Mouse (Mus musculus) lung, embryonic 16.5 days (tissue): Measurements from ENCODE around the gene Pafah1b3. TPM values are rescaled to one million over a fixed set of nuclear protein-coding genes. Genes with fewer than 3 reads are reported as not detected.

Experiments used
- polyA plus RNA-seq: library from polyadenylated mRNA; unstranded; fragments of >200 nt; fragmentation: Nextera tagmentation; extraction: Ambion mirVana; gene quantifications from 2 replicates; pipeline ENCODE4 v1.2.1, GENCODE M21; 2015

Pafah1b3 gene
- polyA plus RNA-seq, 1 experiment from 2014 or later: 170 TPM

Other genes starting within 250 kb of the Pafah1b3 start
- gene Grik5, start 225.6 kb downstream of the Pafah1b3 start, polyA plus RNA-seq: 3.5 and 3.6 TPM in 2 replicates
- 28.9 and 30.5 TPM in 2 replicates for gene Zfp574, start 225.4 kb downstream of the Pafah1b3 start, polyA plus RNA-seq
- 0.58 TPM in 2 replicates for gene Pou2f2, start 118.3 kb downstream of the Pafah1b3 start, polyA plus RNA-seq
- gene Dedd2, start 77.4 kb downstream of the Pafah1b3 start, polyA plus RNA-seq: 9.0 and 9.5 TPM in 2 replicates
- gene Zfp526, start 76.6 kb downstream of the Pafah1b3 start, polyA plus RNA-seq: 2.3 and 2.5 TPM in 2 replicates
- gene Gsk3a, start 60.1 kb downstream of the Pafah1b3 start, polyA plus RNA-seq: 7.1 and 8.2 TPM in 2 replicates
- 10.5 and 13.6 TPM in 2 replicates for gene Erf, start 47.2 kb downstream of the Pafah1b3 start, polyA plus RNA-seq
- gene Cic, start 30.3 kb downstream of the Pafah1b3 start, polyA plus RNA-seq: 23.5 and 28.9 TPM in 2 replicates
- gene Prr19, start 3.4 kb upstream of the Pafah1b3 start, polyA plus RNA-seq: 0.13 TPM in 1 of 2 replicates, not detected in the other
- gene Tmem145, start 8.1 kb upstream of the Pafah1b3 start, polyA plus RNA-seq: 0.14 and 0.49 TPM in 2 replicates
- 11.8 and 12.1 TPM in 2 replicates for gene Megf8, start 19.2 kb upstream of the Pafah1b3 start, polyA plus RNA-seq
- gene Cnfn, start 71.7 kb upstream of the Pafah1b3 start, polyA plus RNA-seq: 0.33 and 2.9 TPM in 2 replicates
- 9.4 and 11.4 TPM in 2 replicates for gene Lipe, start 100.7 kb upstream of the Pafah1b3 start, polyA plus RNA-seq
- 0.49 TPM in 1 of 2 replicates, not detected in the other for gene Cxcl17, start 114.9 kb upstream of the Pafah1b3 start, polyA plus RNA-seq
- 7.3 TPM in 2 replicates for gene Ceacam1, start 179.6 kb upstream of the Pafah1b3 start, polyA plus RNA-seq
- gene Ceacam2, start 241.9 kb upstream of the Pafah1b3 start, polyA plus RNA-seq: 0.09 TPM in 1 of 2 replicates, not detected in the other